Comparison of ENCODE assay signal across 8 mouse cellular contexts in genomic region chr17:33968489-33968888, GRCm38 (mm10). TPM values are rescaled to one million over a fixed set of nuclear protein-coding genes. Genes with fewer than 3 reads are reported as not detected.
DNase-seq lines count a peak whose midpoint lies in the region; ATAC-seq lines count a peak whose summit lies in the region.

No protein-coding gene starts in this region.

- H3K4me3 ChIP-seq in hindbrain, embryonic 15.5 days: no peak overlapping the region

- H3K4me1 ChIP-seq in hindbrain, embryonic 15.5 days (replicated peaks): no peaks in the 10 kb centered on the region

- 4% methylated on average over 9 of the region's 9 CpGs for WGBS in hindbrain, embryonic 15.5 days

- peaks cover 21% of the 10 kb centered on the region; the same call in 1 of the 2 replicates for H3K36me3 ChIP-seq in hindbrain, embryonic 15.5 days

- ATAC-seq in hindbrain, embryonic 15.5 days (ENCODE audit: low FRiP score, low read depth): peak; percentile 79
- peak; percentile 96 for ATAC-seq in megakaryocyte progenitor cell, adult 5-6 weeks (replicated peaks; ENCODE audit: poor library complexity)

- H3K9ac ChIP-seq in hindbrain, embryonic 15.5 days: no peak overlapping the region

- intact Hi-C loops in left cerebral cortex, postnatal 14 days (cut with DNase I): no loop called here

- H3K9me3 ChIP-seq in hindbrain, embryonic 15.5 days: no peaks in the 10 kb centered on the region

- DNase-seq in adrenal gland, adult (ENCODE audit: inconsistent age in 2 of 2, low spot score in 1 of 2): peak; percentile 72 to 92
- DNase-seq in adrenal gland, adult 8-10 months: no peak
- peak; percentile 82 for DNase-seq in cerebellum, adult 9-10 months
- peak; percentile 69 to 70 for DNase-seq in frontal cortex, postnatal 25 days (ENCODE audit: low spot score in 2 of 2)
- peak; percentile 77 to 85 for DNase-seq in left cerebral cortex, postnatal 14 days (ENCODE audit: low spot score in 2 of 2)
- DNase-seq in right cerebral cortex, postnatal 4 days: peak; percentile 78

- no peaks in the 10 kb centered on the region for H3K27me3 ChIP-seq in hindbrain, embryonic 15.5 days

- H3K27ac ChIP-seq in hindbrain, embryonic 15.5 days (replicated peaks): no peak overlapping the region

- H3K4me2 ChIP-seq in hindbrain, embryonic 15.5 days: peak overlapping the region; percentile 11; the same call in 1 of the 2 replicates

RNA-seq across cellular contexts. Expression of gene Rps18, which starts 12.7 kb away (rescaled TPM):
- total RNA-seq in adrenal gland, adult 8-10 months (2022): 100 to 1,000 TPM; 668 to 711 (median 693) TPM
- 701 and 784 TPM in 2 replicates for polyA plus RNA-seq in hindbrain, embryonic 15.5 days (2015; fragmentation: Nextera tagmentation; extraction: Ambion mirVana)
- total RNA-seq in left cerebral cortex, postnatal 14 days (2021): 100 to 1,000 TPM; 325 to 332 TPM
- total RNA-seq in megakaryocyte progenitor cell, adult 5-6 weeks (2015): 3,964 and 4,103 TPM in 2 replicates
- total RNA-seq in megakaryocyte progenitor cell, adult 5-6 weeks (2017): 1,202 and 1,622 TPM in 2 replicates

RNA-seq across cellular contexts. Expression of gene Vps52, which starts 12.9 kb away (rescaled TPM):
- 10 to 100 TPM; 58.6 to 83.5 (median 69.6) TPM for total RNA-seq in adrenal gland, adult 8-10 months (2022)
- polyA plus RNA-seq in hindbrain, embryonic 15.5 days (2015; fragmentation: Nextera tagmentation; extraction: Ambion mirVana): 74.8 and 76.6 TPM in 2 replicates
- 10 to 100 TPM; 80.3 to 83.6 TPM for total RNA-seq in left cerebral cortex, postnatal 14 days (2021)
- 16.6 and 19.1 TPM in 2 replicates for total RNA-seq in megakaryocyte progenitor cell, adult 5-6 weeks (2015)
- 13.7 and 15.7 TPM in 2 replicates for total RNA-seq in megakaryocyte progenitor cell, adult 5-6 weeks (2017)

RNA-seq across cellular contexts. Expression of gene B3galt4, which starts 17.2 kb away (rescaled TPM):
- total RNA-seq in adrenal gland, adult 8-10 months (2022): 1 to 10 TPM; 6.9 to 8.7 (median 7.6) TPM
- 12.8 and 14.1 TPM in 2 replicates for polyA plus RNA-seq in hindbrain, embryonic 15.5 days (2015; fragmentation: Nextera tagmentation; extraction: Ambion mirVana)
- 1 to 10 TPM; 5.6 to 8.1 TPM for total RNA-seq in left cerebral cortex, postnatal 14 days (2021)
- total RNA-seq in megakaryocyte progenitor cell, adult 5-6 weeks (2015): 1.1 and 2.7 TPM in 2 replicates
- total RNA-seq in megakaryocyte progenitor cell, adult 5-6 weeks (2017): 5.8 and 7.6 TPM in 2 replicates

RNA-seq across cellular contexts. Expression of gene Wdr46, which starts 28.0 kb away (rescaled TPM):
- total RNA-seq in adrenal gland, adult 8-10 months (2022): 10 to 100 TPM; 30.0 to 43.8 (median 35.1) TPM
- polyA plus RNA-seq in hindbrain, embryonic 15.5 days (2015; fragmentation: Nextera tagmentation; extraction: Ambion mirVana): 24.3 and 26.5 TPM in 2 replicates
- total RNA-seq in left cerebral cortex, postnatal 14 days (2021): 10 to 100 TPM; 14.1 to 17.2 TPM
- total RNA-seq in megakaryocyte progenitor cell, adult 5-6 weeks (2015): 43.7 and 53.1 TPM in 2 replicates
- 64.4 and 65.4 TPM in 2 replicates for total RNA-seq in megakaryocyte progenitor cell, adult 5-6 weeks (2017)

RNA-seq across cellular contexts. Expression of gene Pfdn6, which starts 28.3 kb away (rescaled TPM):
- 100 to 1,000 TPM in 1 of 4 experiments, 10 to 100 TPM in 3; 74.1 to 119 (median 79.6) TPM for total RNA-seq in adrenal gland, adult 8-10 months (2022)
- 172 and 185 TPM in 2 replicates for polyA plus RNA-seq in hindbrain, embryonic 15.5 days (2015; fragmentation: Nextera tagmentation; extraction: Ambion mirVana)
- 10 to 100 TPM; 88.3 to 99.4 TPM for total RNA-seq in left cerebral cortex, postnatal 14 days (2021)
- 124 and 132 TPM in 2 replicates for total RNA-seq in megakaryocyte progenitor cell, adult 5-6 weeks (2015)
- total RNA-seq in megakaryocyte progenitor cell, adult 5-6 weeks (2017): 144 and 218 TPM in 2 replicates
